Mouse (Mus musculus) ES-Bruce4 (cell line): ENCODE results near the gene Zfp663.

Source experiments
- CTCF ChIP-seq: IDR thresholded peaks from one replicate; pipeline ENCODE4 v1.8.1; 2011; ENCODE audit warnings: low read depth, low read length
- EP300 ChIP-seq: IDR thresholded peaks from 2 replicates; pipeline ENCODE4 v1.6.1; 2011; ENCODE audit warnings: low read depth, low read length; ENCODE audit not compliant: insufficient read depth
- POLR2A ChIP-seq: IDR thresholded peaks from one replicate; pipeline ENCODE4 v1.8.1; 2011; ENCODE audit warnings: low read length; ENCODE audit not compliant: insufficient read depth

- TF ChIP-seq CTCF (no peak), POLR2A (no peak), EP300 (no peak)
Measured at GRCm38 (mm10) chr2:165396831-165397501, 28.4 kb upstream of the Zfp663 start.
